Mouse (Mus musculus): ENCODE measurements around the gene Pax5. TPM values are rescaled to one million over a fixed set of nuclear protein-coding genes. Genes with fewer than 3 reads are reported as not detected.

The Pax5 gene
- polyA plus RNA-seq, 1 experiment from 2014 or later, result not detected

GRCm38 (mm10) chr4:44672216-44672937 is 37.9 kb downstream of the Pax5 start:
- Histone ChIP-seq H3K36me3 (ENCODE audit: insufficient read depth, low read length) (no peaks in the 10 kb centered on the region), H3K9ac (ENCODE audit: low read depth, low read length) (no peak overlapping the region), H3K27ac (no peak overlapping the region), H3K27me3 (ENCODE audit: insufficient read depth, low read length) (no peaks in the 10 kb centered on the region), H3K4me3 (replicated peaks; ENCODE audit: low read depth, low read length) (no peak overlapping the region), H3K4me1 (replicated peaks; ENCODE audit: insufficient read depth, low read length) (no peaks in the 10 kb centered on the region), H3K4me2 (ENCODE audit: low read length) (no peak overlapping the region), H3K9me3 (replicated peaks; ENCODE audit: low read length) (no peaks in the 10 kb centered on the region)
- no peak for TF ChIP-seq CTCF (IDR thresholded peaks at IDR 0.05; ENCODE audit: low read depth)
- ATAC-seq (replicated peaks; ENCODE audit: low FRiP score, low read depth), result no peak
- no peak for DNase-seq (ENCODE audit: low spot score)
- WGBS, result 62% methylated on average over 10 of the region's 10 CpGs

GRCm38 (mm10) chr4:44671486-44671885 is 38.8 kb downstream of the Pax5 start:
- no peak for TF ChIP-seq CTCF (IDR thresholded peaks at IDR 0.05; ENCODE audit: low read depth)
- H3K9ac ChIP-seq (ENCODE audit: low read depth, low read length), result no peak overlapping the region
- no peak overlapping the region for H3K4me2 ChIP-seq (ENCODE audit: low read length)
- H3K4me1 ChIP-seq (replicated peaks; ENCODE audit: insufficient read depth, low read length), result no peaks in the 10 kb centered on the region
- no peak overlapping the region for H3K4me3 ChIP-seq (replicated peaks; ENCODE audit: low read depth, low read length)
- WGBS, result 84% methylated on average over 3 of the region's 3 CpGs
- ATAC-seq (replicated peaks; ENCODE audit: low FRiP score, low read depth) (no peak), DNase-seq (ENCODE audit: low spot score) (no peak)
- H3K9me3 ChIP-seq (replicated peaks; ENCODE audit: low read length), result no peaks in the 10 kb centered on the region
- no peak overlapping the region for H3K27ac ChIP-seq
- H3K36me3 ChIP-seq (ENCODE audit: insufficient read depth, low read length), result no peaks in the 10 kb centered on the region
- no peaks in the 10 kb centered on the region for H3K27me3 ChIP-seq (ENCODE audit: insufficient read depth, low read length)

GRCm38 (mm10) chr4:44671035-44671434 is 39.3 kb downstream of the Pax5 start:
- no peak for TF ChIP-seq CTCF (IDR thresholded peaks at IDR 0.05; ENCODE audit: low read depth)
- H3K4me2 ChIP-seq (ENCODE audit: low read length), result no peak overlapping the region
- WGBS, result 53% methylated on average over 2 of the region's 2 CpGs

GRCm38 (mm10) chr4:44670380-44670779 is 39.9 kb downstream of the Pax5 start:
- H3K36me3 ChIP-seq (ENCODE audit: insufficient read depth, low read length), result no peaks in the 10 kb centered on the region
- 0 out of 2 replicates have a peak, but pooled peaks cover 2% of the 10 kb centered on the region for H3K27me3 ChIP-seq (ENCODE audit: insufficient read depth, low read length)
- no peak overlapping the region for H3K4me3 ChIP-seq (replicated peaks; ENCODE audit: low read depth, low read length)
- no peak overlapping the region for H3K4me2 ChIP-seq (ENCODE audit: low read length)
- no peaks in the 10 kb centered on the region for H3K4me1 ChIP-seq (replicated peaks; ENCODE audit: insufficient read depth, low read length)
- no peaks in the 10 kb centered on the region for H3K9me3 ChIP-seq (replicated peaks; ENCODE audit: low read length)
- no peak for TF ChIP-seq CTCF (IDR thresholded peaks at IDR 0.05; ENCODE audit: low read depth)
- 78% methylated on average over 4 of the region's 4 CpGs for WGBS
- H3K9ac ChIP-seq (ENCODE audit: low read depth, low read length), result no peak overlapping the region
- DNase-seq (ENCODE audit: low spot score), result no peak
- H3K27ac ChIP-seq, result no peak overlapping the region
- ATAC-seq (replicated peaks; ENCODE audit: low FRiP score, low read depth), result no peak

More at GRCm38 (mm10) chr4:44671035-44671434, 39.3 kb downstream of the Pax5 start:
- ATAC-seq (replicated peaks; ENCODE audit: low FRiP score, low read depth) (no peak), DNase-seq (ENCODE audit: low spot score) (no peak)
- Histone ChIP-seq H3K9ac (ENCODE audit: low read depth, low read length) (no peak overlapping the region), H3K27ac (no peak overlapping the region), H3K9me3 (replicated peaks; ENCODE audit: low read length) (no peaks in the 10 kb centered on the region), H3K4me3 (replicated peaks; ENCODE audit: low read depth, low read length) (no peak overlapping the region), H3K4me1 (replicated peaks; ENCODE audit: insufficient read depth, low read length) (no peaks in the 10 kb centered on the region), H3K36me3 (ENCODE audit: insufficient read depth, low read length) (no peaks in the 10 kb centered on the region), H3K27me3 (ENCODE audit: insufficient read depth, low read length) (no peaks in the 10 kb centered on the region)

GRCm38 (mm10) chr4:44669485-44670181 is 40.7 kb downstream of the Pax5 start:
- 88% methylated on average over 7 of the region's 7 CpGs for WGBS
- ATAC-seq (replicated peaks; ENCODE audit: low FRiP score, low read depth), result no peak
- Histone ChIP-seq H3K9me3 (replicated peaks; ENCODE audit: low read length) (no peaks in the 10 kb centered on the region), H3K27ac (no peak overlapping the region), H3K9ac (ENCODE audit: low read depth, low read length) (no peak overlapping the region), H3K4me1 (replicated peaks; ENCODE audit: insufficient read depth, low read length) (no peaks in the 10 kb centered on the region), H3K36me3 (ENCODE audit: insufficient read depth, low read length) (no peaks in the 10 kb centered on the region), H3K4me3 (replicated peaks; ENCODE audit: low read depth, low read length) (no peak overlapping the region), H3K4me2 (ENCODE audit: low read length) (no peak overlapping the region), H3K27me3 (ENCODE audit: insufficient read depth, low read length) (0 out of 2 replicates have a peak, but pooled peaks cover 8% of the 10 kb centered on the region)
- peak; percentile 13 for DNase-seq (ENCODE audit: low spot score)
- peak; percentile 64 for TF ChIP-seq CTCF (IDR thresholded peaks at IDR 0.05; ENCODE audit: low read depth)

GRCm38 (mm10) chr4:44668574-44668973 is 41.7 kb downstream of the Pax5 start:
- no peaks in the 10 kb centered on the region for H3K9me3 ChIP-seq (replicated peaks; ENCODE audit: low read length)
- no peak for ATAC-seq (replicated peaks; ENCODE audit: low FRiP score, low read depth)
- H3K27me3 ChIP-seq (ENCODE audit: insufficient read depth, low read length), result peaks cover 15% of the 10 kb centered on the region
- H3K4me2 ChIP-seq (ENCODE audit: low read length), result no peak overlapping the region
- no peaks in the 10 kb centered on the region for H3K36me3 ChIP-seq (ENCODE audit: insufficient read depth, low read length)
- WGBS, result 77% methylated on average over 6 of the region's 6 CpGs
- H3K27ac ChIP-seq, result no peak overlapping the region
- no peak for DNase-seq (ENCODE audit: low spot score)
- TF ChIP-seq CTCF (IDR thresholded peaks at IDR 0.05; ENCODE audit: low read depth), result no peak
- peaks cover 5% of the 10 kb centered on the region; the same call in 1 of the 2 replicates for H3K4me1 ChIP-seq (replicated peaks; ENCODE audit: insufficient read depth, low read length)
- H3K9ac ChIP-seq (ENCODE audit: low read depth, low read length), result no peak overlapping the region
- no peak overlapping the region for H3K4me3 ChIP-seq (replicated peaks; ENCODE audit: low read depth, low read length)

Data from kidney, postnatal 0 days (tissue).